8 mouse cellular contexts compared by ENCODE assay signal in genomic region chr13:69534654-69535551, GRCm38 (mm10). TPM values are rescaled to one million over a fixed set of nuclear protein-coding genes. Genes with fewer than 3 reads are reported as not detected.
DNase-seq lines count a peak whose midpoint lies in the region; ATAC-seq lines count a peak whose summit lies in the region.

No protein-coding gene starts in this region.

- peak overlapping the region; percentile 91 for H3K9ac ChIP-seq in heart, embryonic 16.5 days (ENCODE audit: low read length)
- peak overlapping the region; percentile 92 for H3K9ac ChIP-seq in liver, embryonic 15.5 days
- peak overlapping the region; percentile 87 for H3K9ac ChIP-seq in neural tube, embryonic 12.5 days

- H3K27me3 ChIP-seq in forebrain, embryonic 10.5 days (ENCODE audit: poor library complexity, severe bottlenecking), result peaks cover 3% of the 10 kb centered on the region; the same call in 1 of the 2 replicates
- no peaks in the 10 kb centered on the region for H3K27me3 ChIP-seq in heart, embryonic 16.5 days (ENCODE audit: control insufficient read depth, insufficient read depth, low read length)
- H3K27me3 ChIP-seq in liver, embryonic 15.5 days, result no peaks in the 10 kb centered on the region
- H3K27me3 ChIP-seq in neural tube, embryonic 12.5 days (replicated peaks), result no peaks in the 10 kb centered on the region

- peak; percentile 93 for ATAC-seq in heart, embryonic 16.5 days (replicated peaks; ENCODE audit: extremely low read depth, insufficient read depth, low FRiP score)
- ATAC-seq in liver, embryonic 15.5 days (ENCODE audit: insufficient read depth), result peak; percentile 92
- peak; percentile 89 for ATAC-seq in neural tube, embryonic 12.5 days (ENCODE audit: low FRiP score, low read depth)

- DNase-seq in CD8-positive naive resting alpha-beta T cell, adult 2 months (ENCODE audit: low read depth in 2 of 2, low spot score in 2 of 2), result peak; percentile 95 to 97
- DNase-seq in c-Kit-positive CD71-negative TER-119-negative erythroid progenitor cells, embryonic 14.5 days (ENCODE audit: low read depth), result peak; percentile 95
- DNase-seq in forebrain, embryonic 10.5 days (ENCODE audit: extremely low spot score, low spot score), result peak; percentile 96
- DNase-seq in kidney, postnatal 36 days, result peak; percentile 98 to 100
- peak; percentile 92 for DNase-seq in telencephalon, adult 2 months (ENCODE audit: low read depth, low spot score)

- peak overlapping the region; percentile 98 for H3K27ac ChIP-seq in forebrain, embryonic 10.5 days
- peak overlapping the region; percentile 96 for H3K27ac ChIP-seq in heart, embryonic 16.5 days (ENCODE audit: low read length)
- H3K27ac ChIP-seq in liver, embryonic 15.5 days (replicated peaks), result peak overlapping the region; percentile 96
- H3K27ac ChIP-seq in neural tube, embryonic 12.5 days, result peak overlapping the region; percentile 91

- H3K36me3 ChIP-seq in forebrain, embryonic 10.5 days (replicated peaks), result peaks cover 19% of the 10 kb centered on the region
- H3K36me3 ChIP-seq in heart, embryonic 16.5 days (ENCODE audit: control insufficient read depth, insufficient read depth), result no peaks in the 10 kb centered on the region
- H3K36me3 ChIP-seq in liver, embryonic 15.5 days (replicated peaks), result peaks cover 6% of the 10 kb centered on the region; the same call in 1 of the 2 replicates
- H3K36me3 ChIP-seq in neural tube, embryonic 12.5 days, result peaks cover 3% of the 10 kb centered on the region

- peak overlapping the region; percentile 97 for H3K4me3 ChIP-seq in forebrain, embryonic 10.5 days
- peak overlapping the region; percentile 92 for H3K4me3 ChIP-seq in heart, embryonic 16.5 days (ENCODE audit: low read length)
- peak overlapping the region; percentile 95 for H3K4me3 ChIP-seq in liver, embryonic 15.5 days (replicated peaks)
- peak overlapping the region; percentile 97 for H3K4me3 ChIP-seq in neural tube, embryonic 12.5 days

- peaks cover 70% of the 10 kb centered on the region for H3K4me1 ChIP-seq in forebrain, embryonic 10.5 days
- H3K4me1 ChIP-seq in heart, embryonic 16.5 days (ENCODE audit: control insufficient read depth, insufficient read depth, low read length), result peaks cover 48% of the 10 kb centered on the region
- peaks cover 58% of the 10 kb centered on the region for H3K4me1 ChIP-seq in liver, embryonic 15.5 days (replicated peaks)
- H3K4me1 ChIP-seq in neural tube, embryonic 12.5 days, result peaks cover 57% of the 10 kb centered on the region

- H3K9me3 ChIP-seq in forebrain, embryonic 10.5 days, result no peaks in the 10 kb centered on the region
- H3K9me3 ChIP-seq in heart, embryonic 16.5 days (replicated peaks; ENCODE audit: control insufficient read depth, low read length), result no peaks in the 10 kb centered on the region
- no peaks in the 10 kb centered on the region for H3K9me3 ChIP-seq in liver, embryonic 15.5 days (replicated peaks)
- H3K9me3 ChIP-seq in neural tube, embryonic 12.5 days, result no peaks in the 10 kb centered on the region

- H3K4me2 ChIP-seq in heart, embryonic 16.5 days (ENCODE audit: low read depth, low read length), result peak overlapping the region; percentile 94
- H3K4me2 ChIP-seq in liver, embryonic 15.5 days, result peak overlapping the region; percentile 95
- peak overlapping the region; percentile 89 for H3K4me2 ChIP-seq in neural tube, embryonic 12.5 days (replicated peaks)

- whole genome bisulfite sequencing in forebrain, embryonic 10.5 days, result under 1% methylated on average over 84 of the region's 86 CpGs
- WGBS in heart, embryonic 16.5 days, result under 1% methylated on average over 74 of the region's 86 CpGs
- WGBS in liver, embryonic 15.5 days (ENCODE audit: insufficient replicate concordance), result under 1% methylated on average over 85 of the region's 86 CpGs
- WGBS in neural tube, embryonic 12.5 days, result under 1% methylated on average over 85 of the region's 86 CpGs

RNA-seq across cellular contexts. Expression of gene Tent4a, which starts 0.5 kb away (rescaled TPM):
- 4.1 and 4.9 TPM in 2 replicates for polyA plus RNA-seq in forebrain, embryonic 10.5 days (2016; fragmentation: Nextera tagmentation; extraction: Ambion mirVana)
- polyA plus RNA-seq in heart, embryonic 16.5 days (2015; fragmentation: Nextera tagmentation; extraction: Ambion mirVana), result 3.3 and 3.5 TPM in 2 replicates
- 2.0 and 2.8 TPM in 2 replicates for polyA plus RNA-seq in liver, embryonic 15.5 days (2015; fragmentation: Nextera tagmentation; extraction: Ambion mirVana)
- 7.4 and 8.2 TPM in 2 replicates for polyA plus RNA-seq in neural tube, embryonic 12.5 days (2016; fragmentation: Nextera tagmentation; extraction: Ambion mirVana)

RNA-seq across cellular contexts. Expression of gene Nsun2, which starts 1.4 kb away (rescaled TPM):
- polyA plus RNA-seq in forebrain, embryonic 10.5 days (2016; fragmentation: Nextera tagmentation; extraction: Ambion mirVana), result 171 and 175 TPM in 2 replicates
- polyA plus RNA-seq in heart, embryonic 16.5 days (2015; fragmentation: Nextera tagmentation; extraction: Ambion mirVana), result 66.1 and 78.0 TPM in 2 replicates
- polyA plus RNA-seq in liver, embryonic 15.5 days (2015; fragmentation: Nextera tagmentation; extraction: Ambion mirVana), result 82.4 and 84.3 TPM in 2 replicates
- 99.4 and 106 TPM in 2 replicates for polyA plus RNA-seq in neural tube, embryonic 12.5 days (2016; fragmentation: Nextera tagmentation; extraction: Ambion mirVana)

Comparison
In these comparisons a context has a peak if more than half of its experiments do, and no peak if none do; other contexts are left out.
1. Peak in every context shown above with its lines: DNase-seq, ATAC-seq, H3K4me3 ChIP-seq and H3K27ac ChIP-seq.